Mouse (Mus musculus) adrenal gland, adult (tissue): Measurements from ENCODE around the gene Usp25.

Experiments used
- DNase-seq, 2 experiments: peaks; one replicate each; pipeline ENCODE4 v3.0.0; 2022 to 2023; ENCODE audit warnings: low spot score in 1 of 2; ENCODE audit not compliant: inconsistent age in 2 of 2

Usp25 gene

GRCm38 (mm10) chr16:77133055-77133454 lies 119.5 kb downstream of the Usp25 start:
- DNase-seq = no peak

- DNase-seq = no peak
Observed at GRCm38 (mm10) chr16:77140651-77141050, 127.1 kb downstream of the Usp25 start.

- DNase-seq = no peak
Observed at GRCm38 (mm10) chr16:77146801-77147200, 133.3 kb downstream of the Usp25 start.

- no peak for DNase-seq
Observed at GRCm38 (mm10) chr16:77150338-77150737, 136.8 kb downstream of the Usp25 start.

GRCm38 (mm10) chr16:77150884-77151283 lies 137.4 kb downstream of the Usp25 start:
- DNase-seq = no peak

- no peak for DNase-seq
Observed at GRCm38 (mm10) chr16:77152288-77152687, 138.8 kb downstream of the Usp25 start.

GRCm38 (mm10) chr16:77153216-77153715 lies 139.8 kb downstream of the Usp25 start:
- no peak for DNase-seq

GRCm38 (mm10) chr16:77153815-77154214 lies 140.3 kb downstream of the Usp25 start:
- DNase-seq = no peak

- DNase-seq = no peak
Observed at GRCm38 (mm10) chr16:77154831-77155230, 141.3 kb downstream of the Usp25 start.
